Mouse (Mus musculus) intestine, postnatal 0 days (tissue): ENCODE results near the gene Hmga2. TPM values are rescaled to one million over a fixed set of nuclear protein-coding genes. Genes with fewer than 3 reads are reported as not detected.

Experiments
- ATAC-seq: fragments of 200-750 bp; cut with Nextera tagmentation; 2 replicates; pipeline ENCODE4 v1.8.0; 2017; ENCODE audit warnings: mild to moderate bottlenecking, moderate TSS enrichment, moderate library complexity
- H3K27ac ChIP-seq: fragments of 300-500 bp; sonication (generic); 2 replicates; pipeline ENCODE4 v1.5.1; 2014; ENCODE audit warnings: mild to moderate bottlenecking, low read depth, low read length, moderate library complexity
- H3K27me3 ChIP-seq: fragments of 300-500 bp; sonication (generic); replicated peaks from 2 replicates; pipeline ENCODE4 v1.6.1; 2014; ENCODE audit warnings: low read length, mixed read lengths; ENCODE audit not compliant: control insufficient read depth, insufficient read depth
- H3K36me3 ChIP-seq: fragments of 300-500 bp; sonication (generic); 2 replicates; pipeline ENCODE4 v1.6.1; 2014; ENCODE audit warnings: mild to moderate bottlenecking, moderate library complexity; ENCODE audit not compliant: control insufficient read depth, insufficient read depth
- H3K4me1 ChIP-seq: fragments of 300-500 bp; sonication (generic); replicated peaks from 2 replicates; pipeline ENCODE4 v1.6.1; 2014; ENCODE audit warnings: antibody characterized with exemption, low read length, mixed read lengths; ENCODE audit not compliant: control insufficient read depth, insufficient read depth
- H3K4me2 ChIP-seq: fragments of 300-500 bp; sonication (generic); replicated peaks from 2 replicates; pipeline ENCODE4 v1.6.1; 2014; ENCODE audit warnings: low read depth, mild to moderate bottlenecking, moderate library complexity
- H3K4me3 ChIP-seq: fragments of 300-500 bp; sonication (generic); 2 replicates; pipeline ENCODE4 v1.5.1; 2014; ENCODE audit warnings: low read depth, low read length
- H3K9ac ChIP-seq: fragments of 300-500 bp; sonication (generic); 2 replicates; pipeline ENCODE4 v1.6.1; 2014; ENCODE audit warnings: mild to moderate bottlenecking, low read depth, low read length
- H3K9me3 ChIP-seq: fragments of 300-500 bp; sonication (generic); 2 replicates; pipeline ENCODE4 v1.6.1; 2016; ENCODE audit warnings: mixed run types; ENCODE audit not compliant: control insufficient read depth
- CTCF ChIP-seq: sonication (generic); IDR thresholded peaks from 2 replicates; pipeline ENCODE4 v1.5.1; 2016; ENCODE audit warnings: low read depth, mild to moderate bottlenecking, control low read depth, antibody characterized with exemption, moderate library complexity
- WGBS: fragments of 180-500 bp; shearing (Covaris S2); extraction: QIAGEN DNeasy Blood & Tissue Kit; methylation state at CpG from one replicate; pipeline ENCODE4 v1.1.7; 2014; 5-methylcytosine and 5-hydroxymethylcytosine counted together
- polyA plus RNA-seq: library from polyadenylated mRNA; unstranded; fragments of >200 nt; fragmentation: Nextera tagmentation; extraction: Ambion mirVana; gene quantifications from 2 replicates; pipeline ENCODE4 v1.2.1, GENCODE M21; 2015

Gene Hmga2
- polyA plus RNA-seq, 1 experiment from 2014 or later = 4.3 TPM

DNA sequence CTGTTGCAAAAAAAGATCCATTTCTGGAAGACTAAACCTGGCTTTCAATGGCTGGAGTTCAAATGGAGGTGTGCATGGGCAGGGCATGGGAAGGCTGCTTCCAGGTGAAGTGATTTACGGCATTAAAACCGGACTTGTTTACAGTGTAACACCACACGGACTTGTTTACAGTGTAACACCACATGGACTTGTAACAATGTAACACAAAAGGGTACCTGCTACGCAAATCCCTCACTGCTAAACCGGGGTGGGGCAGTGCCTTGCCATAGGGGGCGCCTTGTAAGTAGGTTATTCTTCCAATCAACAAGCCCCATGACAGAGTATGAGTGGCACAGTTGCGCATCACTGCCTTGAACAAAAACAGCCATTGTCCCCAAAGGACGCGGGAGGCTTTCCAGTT is 44.2 kb downstream of the Hmga2 start:
- Histone ChIP-seq H3K27me3 (no peaks in the 10 kb centered on the region), H3K36me3 (no peaks in the 10 kb centered on the region; the same call in 1 of the 2 replicates), H3K4me2 (no peak overlapping the region), H3K9me3 (no peaks in the 10 kb centered on the region), H3K4me3 (no peak overlapping the region), H3K4me1 (0 out of 2 replicates have a peak, but pooled peaks cover 7% of the 10 kb centered on the region), H3K9ac (no peak overlapping the region), H3K27ac (no peak overlapping the region)
- peak; percentile 28; the same call in 1 of the 2 replicates for TF ChIP-seq CTCF
- WGBS = 65% methylated on average over 9 of the region's 9 CpGs
- no peak for ATAC-seq

DNA sequence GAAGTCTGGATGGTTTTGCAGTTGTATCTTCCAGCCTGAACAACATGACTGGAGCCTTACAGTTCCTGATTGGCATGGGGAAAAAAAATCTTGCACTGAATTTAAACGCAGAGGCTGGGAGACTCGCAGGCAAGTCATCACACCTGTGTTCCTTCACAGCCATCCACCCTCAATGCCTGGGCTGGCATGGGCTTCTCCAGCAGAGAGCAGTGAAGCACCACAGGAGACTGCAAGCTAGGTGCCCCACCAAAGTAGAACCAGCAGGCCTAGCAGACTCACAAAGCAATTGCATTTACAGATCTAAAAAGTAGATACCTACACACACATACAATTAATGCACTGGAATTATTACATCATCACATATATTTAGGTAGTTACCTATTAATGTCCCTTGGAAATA is 44.8 kb downstream of the Hmga2 start:
- Histone ChIP-seq H3K4me1 (0 out of 2 replicates have a peak, but pooled peaks cover 7% of the 10 kb centered on the region), H3K4me3 (no peak overlapping the region), H3K27ac (no peak overlapping the region), H3K9me3 (no peaks in the 10 kb centered on the region), H3K27me3 (no peaks in the 10 kb centered on the region), H3K4me2 (no peak overlapping the region), H3K9ac (no peak overlapping the region), H3K36me3 (no peaks in the 10 kb centered on the region; the same call in 1 of the 2 replicates)
- no peak for ATAC-seq
- WGBS = 63% methylated on average over 2 of the region's 2 CpGs
- TF ChIP-seq CTCF = peak; percentile 73

DNA sequence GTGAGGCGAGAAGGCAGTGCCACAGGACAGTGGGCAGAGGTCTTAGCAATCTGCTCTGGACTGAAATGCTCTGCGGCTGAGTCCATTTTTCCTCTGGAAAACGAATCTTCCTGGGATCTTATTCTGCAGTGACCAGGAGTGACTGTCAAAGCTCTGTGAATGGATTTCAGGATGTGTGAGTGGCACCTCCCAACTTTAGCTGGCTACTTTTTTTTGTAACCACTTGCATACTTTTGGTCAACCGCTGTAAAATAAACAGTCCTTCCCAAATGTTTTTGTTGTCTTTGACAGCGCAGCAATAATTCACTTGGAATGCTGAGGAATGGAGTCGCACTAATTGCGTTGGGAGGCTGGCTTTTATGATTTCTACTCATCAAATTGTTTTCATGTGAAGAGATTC is 45.8 kb downstream of the Hmga2 start:
- 51% methylated on average over 7 of the region's 7 CpGs for WGBS
- Histone ChIP-seq H3K27me3 (no peaks in the 10 kb centered on the region), H3K27ac (no peak overlapping the region), H3K9ac (no peak overlapping the region), H3K4me3 (no peak overlapping the region), H3K36me3 (no peaks in the 10 kb centered on the region; the same call in 1 of the 2 replicates), H3K9me3 (no peaks in the 10 kb centered on the region), H3K4me1 (0 out of 2 replicates have a peak, but pooled peaks cover 7% of the 10 kb centered on the region), H3K4me2 (no peak overlapping the region)
- no peak for ATAC-seq
- TF ChIP-seq CTCF = no peak

DNA sequence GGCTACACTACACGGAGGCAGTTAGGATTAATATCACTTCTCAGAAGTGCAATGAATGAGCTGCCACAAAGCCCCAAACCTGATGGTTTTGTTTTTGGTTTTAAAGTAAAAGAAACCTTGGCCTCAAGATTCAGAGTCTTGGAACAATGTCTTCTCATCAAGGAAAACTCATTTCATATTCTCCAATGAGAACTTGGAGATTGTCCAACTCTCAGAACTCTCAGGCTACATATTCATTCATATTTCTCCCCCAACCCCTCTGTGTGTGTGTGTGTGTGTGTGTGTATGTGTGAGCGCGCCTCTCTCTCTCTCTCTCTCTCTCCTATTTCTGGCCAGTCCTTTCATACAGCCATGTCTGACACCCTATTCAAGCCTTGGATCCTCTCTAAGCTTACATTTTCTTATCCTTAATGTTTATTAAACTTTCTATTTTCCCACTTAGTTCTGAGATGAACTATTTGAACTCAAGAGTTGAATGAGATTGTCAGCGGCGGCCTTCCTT is 46.5 kb downstream of the Hmga2 start:
- WGBS = 66% methylated on average over 5 of the region's 5 CpGs
- Histone ChIP-seq H3K27ac (no peak overlapping the region), H3K36me3 (no peaks in the 10 kb centered on the region; the same call in 1 of the 2 replicates), H3K27me3 (no peaks in the 10 kb centered on the region), H3K9ac (no peak overlapping the region), H3K4me3 (no peak overlapping the region), H3K4me2 (no peak overlapping the region), H3K4me1 (0 out of 2 replicates have a peak, but pooled peaks cover 7% of the 10 kb centered on the region), H3K9me3 (no peaks in the 10 kb centered on the region)
- no peak for ATAC-seq
- no peak for TF ChIP-seq CTCF

DNA sequence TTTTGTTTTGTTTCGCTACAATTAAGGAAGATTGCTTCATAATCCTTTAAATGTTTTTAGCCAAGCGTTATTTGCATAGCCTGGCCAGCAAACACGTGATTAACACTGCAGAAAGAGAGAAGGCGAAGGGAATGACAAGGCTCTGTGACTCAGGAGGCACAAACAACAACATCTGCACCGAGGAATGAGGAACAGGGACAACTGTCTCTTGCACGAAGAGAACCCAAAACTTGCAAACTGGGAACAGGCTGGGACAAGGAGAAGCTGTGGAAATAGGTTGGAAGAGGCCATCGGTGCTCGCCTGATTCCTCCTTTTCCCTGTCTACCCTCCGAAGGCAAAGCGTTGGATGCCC is 47.1 kb downstream of the Hmga2 start:
- WGBS = 65% methylated on average over 10 of the region's 10 CpGs
- H3K9me3 ChIP-seq = no peaks in the 10 kb centered on the region

DNA sequence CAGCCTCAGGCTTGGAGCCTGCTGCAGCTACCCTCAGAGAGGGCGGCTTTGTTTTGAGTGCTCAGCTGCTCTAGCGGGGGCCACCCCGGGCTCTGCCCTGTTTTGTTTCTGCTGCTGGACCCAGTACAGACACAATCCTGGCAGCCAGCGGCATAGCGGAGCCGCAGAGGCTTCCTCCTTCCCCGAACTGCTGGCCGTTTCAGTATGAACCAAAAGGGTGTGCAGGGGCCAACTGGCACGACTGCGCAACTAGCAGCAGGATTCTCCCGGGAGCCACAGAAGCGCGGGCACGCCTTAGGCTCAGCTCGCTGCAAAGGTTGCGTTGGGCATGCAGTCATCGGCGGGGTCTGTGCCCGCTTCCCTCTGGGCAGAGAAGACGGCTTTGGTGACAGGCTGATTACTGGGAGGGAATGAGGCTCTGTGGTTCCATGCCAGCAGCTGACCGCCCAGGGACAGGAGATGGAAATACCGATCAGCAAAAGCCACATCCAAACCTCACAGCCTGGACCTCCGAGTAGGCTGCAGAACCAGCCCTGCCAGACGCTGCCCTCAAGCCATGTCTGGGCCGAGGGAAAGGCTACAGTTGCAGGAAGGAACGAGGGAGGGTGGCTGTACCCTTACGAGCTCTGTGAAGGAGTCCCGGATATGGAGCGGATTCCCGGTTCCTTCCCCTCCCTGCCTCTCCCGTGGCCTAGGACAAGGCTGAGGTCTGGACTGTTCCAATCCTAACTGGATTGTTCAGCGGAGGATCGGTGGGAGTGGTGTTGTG is 47.7 kb downstream of the Hmga2 start:
- WGBS = 56% methylated on average over 33 of the region's 33 CpGs
- Histone ChIP-seq H3K4me3 (no peak overlapping the region), H3K4me1 (0 out of 2 replicates have a peak, but pooled peaks cover 7% of the 10 kb centered on the region), H3K27me3 (no peaks in the 10 kb centered on the region), H3K4me2 (peak overlapping the region; percentile 52), H3K9ac (no peak overlapping the region), H3K27ac (peak overlapping the region; percentile 41), H3K9me3 (no peaks in the 10 kb centered on the region), H3K36me3 (no peaks in the 10 kb centered on the region; the same call in 1 of the 2 replicates)
- peak; percentile 58 for ATAC-seq
- TF ChIP-seq CTCF = no peak

More for the DNA sequence above, 47.1 kb downstream of the Hmga2 start:
- Histone ChIP-seq H3K9ac (no peak overlapping the region), H3K27me3 (no peaks in the 10 kb centered on the region), H3K4me2 (peak overlapping the region; percentile 52; the same call in 1 of the 2 replicates), H3K4me3 (no peak overlapping the region), H3K27ac (0 out of 2 replicates have a peak overlapping the region, but pooled peaks have one; percentile 41), H3K4me1 (0 out of 2 replicates have a peak, but pooled peaks cover 7% of the 10 kb centered on the region), H3K36me3 (no peaks in the 10 kb centered on the region; the same call in 1 of the 2 replicates)
- ATAC-seq = no peak
- TF ChIP-seq CTCF = no peak
